Mouse (Mus musculus) thymus, postnatal 4 days (tissue): ENCODE measurements around the gene Cfap97.
"Not testable (repeated sequence)": the region's sequence is repeated elsewhere in the genome, so short reads cannot be mapped to it uniquely, and the experiment has no call there.

Experiments
- DNase-seq: peaks from one replicate; pipeline ENCODE4 v3.0.0; 2021

The Cfap97 gene

GRCm38 (mm10) chr8:46162953-46163869 is 11.6 kb downstream of the Cfap97 start:
- DNase-seq: peak; percentile 97

DNA sequence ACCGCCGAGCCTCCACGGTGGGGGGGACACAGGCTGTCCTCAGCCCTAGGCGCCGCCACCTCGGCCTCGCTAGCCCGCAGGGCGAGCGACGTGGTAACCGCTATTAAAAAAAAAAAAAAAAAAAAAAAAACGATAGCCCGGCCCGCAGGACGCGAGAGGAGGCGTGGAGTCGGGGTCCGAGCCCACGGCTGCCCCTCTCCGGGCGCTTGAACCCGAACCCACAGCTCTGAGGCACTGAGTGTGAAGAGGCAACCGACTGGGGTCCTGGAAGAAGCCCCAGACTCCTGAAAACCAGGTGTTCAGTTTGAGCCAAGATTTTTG is 12.3 kb downstream of the Cfap97 start:
- no peak for DNase-seq

DNA sequence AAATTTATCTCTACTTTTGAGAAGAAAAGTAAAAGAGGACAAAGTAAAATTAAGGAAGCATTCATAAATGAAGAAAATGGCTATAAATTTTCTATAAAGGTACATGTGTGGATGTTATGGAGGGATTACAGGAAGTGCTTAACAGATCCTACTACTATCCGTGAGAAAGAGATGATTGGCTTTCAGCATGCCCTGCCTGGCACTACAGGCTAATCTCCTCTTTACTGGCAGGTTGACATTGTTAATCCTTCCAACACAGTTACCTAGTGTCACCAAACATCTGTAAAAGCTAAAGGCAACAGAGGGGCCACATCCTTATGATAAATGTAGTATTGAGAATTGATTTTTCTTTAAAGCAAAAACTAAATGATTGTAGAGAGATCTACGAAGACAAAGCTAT is 22.1 kb downstream of the Cfap97 start:
- no peak for DNase-seq

- no peak for DNase-seq
These were observed 28.6 kb downstream of the Cfap97 start for GRCm38 (mm10) chr8:46180136-46180535.

GRCm38 (mm10) chr8:46185361-46185760 is 33.8 kb downstream of the Cfap97 start:
- peak; percentile 79 for DNase-seq

DNA sequence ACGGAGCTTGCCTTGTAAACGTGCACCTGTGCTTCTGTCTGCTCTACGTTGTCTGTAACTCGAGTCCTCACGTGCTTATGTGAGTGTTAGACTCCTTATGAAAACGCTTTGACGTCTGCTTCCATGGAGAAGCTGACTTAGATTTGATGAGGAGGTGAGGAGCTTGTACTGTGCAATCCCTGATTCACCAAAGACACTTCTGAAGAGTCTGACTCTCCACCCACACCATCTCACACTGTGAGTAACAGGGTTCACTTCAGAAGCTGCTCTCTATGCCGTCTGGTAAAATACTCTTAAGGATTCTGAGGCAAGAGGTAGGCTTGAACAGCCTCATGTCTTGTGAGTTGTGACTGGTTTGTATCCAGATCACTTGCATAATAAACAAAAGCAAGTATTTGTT is 41.5 kb downstream of the Cfap97 start:
- DNase-seq: no peak

DNA sequence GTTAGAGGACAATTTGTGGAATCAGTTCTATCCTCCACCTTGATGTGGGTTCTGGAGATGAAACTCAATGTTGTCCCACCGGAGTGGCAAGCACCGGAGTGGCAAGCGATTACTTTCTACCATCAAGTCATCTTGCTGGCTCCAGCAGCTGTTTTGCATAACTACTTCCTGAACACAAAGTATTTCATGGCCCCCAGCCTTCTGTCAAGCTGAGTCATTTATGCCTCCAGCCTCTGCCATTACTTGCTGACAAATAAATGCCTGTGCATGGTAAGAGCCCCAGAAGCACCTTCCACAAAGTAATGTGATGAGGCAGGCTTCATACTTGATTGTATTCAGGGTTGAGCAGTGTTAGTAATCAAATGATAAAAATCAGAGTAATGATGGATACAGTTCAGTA is 45.3 kb downstream of the Cfap97 start:
- DNase-seq: no peak

DNA sequence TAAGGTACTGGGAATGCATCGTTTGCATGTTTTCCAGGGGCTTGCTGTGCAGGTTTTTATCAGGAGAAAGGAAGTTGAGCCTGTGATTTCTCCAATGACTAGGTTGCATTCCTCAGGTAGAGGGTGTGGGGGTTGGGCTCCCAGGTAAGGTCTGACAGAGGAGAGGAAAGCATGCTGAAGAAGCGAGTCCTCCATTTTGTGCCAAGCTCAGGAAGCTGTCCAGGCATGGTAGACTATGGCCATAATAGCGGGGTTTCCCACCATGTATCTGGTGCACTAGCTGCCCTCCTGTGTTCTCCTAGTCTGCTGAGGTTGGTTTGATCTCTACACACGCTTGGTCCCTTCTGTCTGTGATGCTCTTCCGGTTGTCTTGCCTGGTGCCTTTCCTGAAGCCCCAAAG is 46.1 kb downstream of the Cfap97 start:
- no peak for DNase-seq

- DNase-seq: peak; percentile 34
These were observed 50.8 kb downstream of the Cfap97 start for GRCm38 (mm10) chr8:46202350-46202749.

DNA sequence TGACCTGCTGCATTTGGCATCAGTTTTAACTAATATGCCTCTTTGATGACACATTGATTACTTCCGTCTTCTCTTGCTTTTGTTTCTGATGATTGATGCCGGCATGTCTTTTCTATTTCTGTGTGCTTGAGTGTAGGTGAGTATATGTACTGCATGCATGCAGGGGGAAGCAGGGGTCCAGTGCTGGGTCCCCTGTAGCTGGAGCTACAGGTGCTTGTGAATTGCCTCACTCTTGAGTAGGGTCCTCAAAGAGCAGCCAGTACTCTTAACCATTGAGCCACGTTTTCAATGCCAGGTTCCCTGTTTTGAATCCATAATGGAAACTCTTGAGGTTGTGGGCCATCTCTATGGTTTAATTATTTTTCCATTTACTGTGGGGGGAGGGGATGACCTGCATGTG is 52.7 kb downstream of the Cfap97 start:
- no peak for DNase-seq

- no peak for DNase-seq
These were observed 53.5 kb downstream of the Cfap97 start for GRCm38 (mm10) chr8:46204974-46205640.

DNA sequence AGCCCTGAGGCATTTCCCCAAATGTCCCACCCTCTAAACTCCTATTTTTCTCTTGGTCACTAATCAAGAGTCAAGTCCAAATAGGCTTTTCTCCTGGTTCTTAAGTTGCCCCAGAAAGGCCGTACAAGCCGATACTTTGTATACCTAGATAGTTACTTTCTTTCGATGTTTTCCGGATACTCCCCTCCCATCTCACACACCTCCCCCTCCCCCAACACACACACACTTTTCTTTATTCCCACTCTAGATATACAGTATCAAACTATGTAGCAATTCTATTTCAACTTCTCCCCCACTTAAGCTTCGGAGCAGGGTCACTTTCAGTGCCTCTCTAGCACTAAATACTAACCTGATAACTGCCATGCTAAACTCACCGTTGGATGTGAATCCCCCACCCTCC is 54.5 kb downstream of the Cfap97 start:
- no peak for DNase-seq

- no peak for DNase-seq
These were observed 56.8 kb downstream of the Cfap97 start for GRCm38 (mm10) chr8:46208354-46208753.

GRCm38 (mm10) chr8:46209057-46209456 is 57.5 kb downstream of the Cfap97 start:
- peak; percentile 15 for DNase-seq

DNA sequence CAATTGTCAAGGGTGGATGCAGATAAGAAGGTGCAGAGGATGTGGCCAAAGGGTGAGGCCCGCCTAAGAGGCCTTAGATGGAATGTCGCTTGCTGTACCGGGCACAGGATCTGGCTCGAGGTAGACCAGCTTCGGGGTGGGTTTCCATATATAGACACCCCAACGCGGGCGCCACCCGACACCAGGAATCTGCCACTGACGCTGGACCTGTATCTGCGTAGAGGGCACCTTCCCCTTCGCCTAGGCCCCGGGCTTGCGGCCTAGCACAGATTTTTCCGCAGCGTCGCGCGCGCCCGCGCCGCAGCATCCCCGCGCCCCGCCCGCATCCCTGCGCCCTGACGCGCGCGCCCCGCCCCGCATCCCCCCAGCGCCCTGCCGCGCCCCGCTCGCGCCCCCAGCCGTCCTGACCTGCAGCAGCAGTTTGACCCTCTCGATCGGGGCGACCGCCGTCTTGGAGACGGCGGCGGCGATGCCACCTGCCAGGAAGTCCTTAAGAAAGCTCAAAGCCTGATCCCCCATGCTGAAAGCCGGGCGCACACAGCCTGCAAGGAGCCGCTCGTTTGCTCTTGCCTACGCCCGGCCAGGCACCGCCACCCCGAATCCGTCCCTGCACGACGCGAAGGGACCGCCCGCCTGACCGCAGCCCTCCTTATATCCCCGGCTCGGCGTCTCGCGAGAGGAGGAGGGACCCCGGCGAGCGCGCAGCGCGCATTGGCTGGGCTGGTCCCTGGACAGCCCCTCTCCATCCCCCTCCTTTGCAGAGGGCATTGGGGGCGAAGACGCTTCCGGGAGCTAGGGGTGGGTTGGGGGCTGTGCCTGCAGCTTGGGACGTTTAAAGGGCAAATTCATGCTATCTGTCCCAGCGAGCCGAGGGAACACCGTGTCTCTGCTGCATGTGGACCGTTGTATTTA is 59.1 kb downstream of the Cfap97 start, which contains the start of gene Slc25a4:
Gene Slc25a4 (minus strand): TSS at position 881 of the 912 bp plus-strand sequence.
- peak; percentile 97 for DNase-seq

GRCm38 (mm10) chr8:46211611-46212071 is 60.1 kb downstream of the Cfap97 start:
- DNase-seq: peak; percentile 20

DNA sequence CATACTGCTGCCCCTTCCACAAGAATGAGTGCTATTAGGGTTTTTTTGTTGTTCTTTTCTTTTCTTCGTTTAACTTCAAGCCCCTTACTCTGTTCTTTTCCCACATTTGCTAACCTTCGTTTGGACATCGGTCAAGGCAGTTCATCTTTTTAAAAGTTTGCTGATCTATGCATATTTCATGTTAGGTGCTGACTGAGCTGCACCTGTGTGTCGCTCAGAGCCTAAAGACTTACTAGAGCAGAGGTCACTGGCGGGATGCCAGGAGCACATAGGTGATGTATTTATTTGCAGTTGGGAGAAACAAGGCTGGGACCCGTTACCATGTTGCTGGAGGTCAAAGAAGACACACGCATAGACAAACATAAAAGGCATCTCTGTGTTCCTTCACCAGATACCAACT is 60.6 kb downstream of the Cfap97 start:
- DNase-seq: no peak

DNA sequence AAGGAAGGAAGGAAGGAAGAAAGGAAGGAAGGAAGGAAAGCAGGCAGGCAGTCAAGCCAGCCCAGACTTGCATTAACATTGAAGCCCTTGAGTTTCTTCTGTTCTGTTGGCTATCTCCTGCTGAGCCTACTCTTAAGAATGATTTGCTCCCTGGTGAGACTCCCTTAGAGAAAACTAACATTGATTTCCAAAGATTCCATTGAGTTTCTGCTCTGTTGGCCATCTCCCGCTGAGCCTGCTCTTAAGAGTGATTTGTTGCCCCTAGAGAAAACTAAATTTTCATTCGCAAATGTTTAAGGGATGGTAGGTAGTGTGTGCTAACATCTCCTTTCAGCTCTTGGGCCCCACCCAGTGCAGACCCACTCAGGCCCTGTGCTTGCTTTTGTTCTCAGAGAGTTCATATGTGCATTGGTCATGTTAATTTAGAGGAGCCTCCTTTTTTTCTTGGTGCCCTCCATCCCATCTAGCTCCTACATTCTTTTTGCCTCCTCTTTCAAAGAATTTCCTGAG is 62.5 kb downstream of the Cfap97 start:
- no peak for DNase-seq

- no peak for DNase-seq
These were observed 65.3 kb downstream of the Cfap97 start for GRCm38 (mm10) chr8:46216838-46217237.

DNA sequence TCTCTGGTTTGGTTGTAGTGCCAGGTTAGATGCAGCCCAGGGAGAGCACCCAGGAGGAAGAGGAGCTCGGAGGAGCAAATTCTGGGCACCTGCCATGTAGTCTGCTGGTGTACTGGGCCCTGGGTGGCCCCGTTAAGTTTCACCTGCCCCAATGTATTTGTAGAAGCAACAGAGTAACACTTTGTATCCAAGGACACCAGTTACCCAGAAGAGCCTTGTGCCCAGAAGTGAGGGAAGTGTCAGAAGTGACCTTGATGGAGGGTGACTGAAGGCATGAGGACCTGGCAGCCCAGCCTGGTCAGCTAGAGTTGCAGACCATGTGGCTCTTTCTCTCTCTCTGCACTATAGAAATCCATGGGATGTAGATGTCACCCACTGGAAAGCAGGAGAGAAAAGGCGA is 69.0 kb downstream of the Cfap97 start:
- DNase-seq: no peak

DNA sequence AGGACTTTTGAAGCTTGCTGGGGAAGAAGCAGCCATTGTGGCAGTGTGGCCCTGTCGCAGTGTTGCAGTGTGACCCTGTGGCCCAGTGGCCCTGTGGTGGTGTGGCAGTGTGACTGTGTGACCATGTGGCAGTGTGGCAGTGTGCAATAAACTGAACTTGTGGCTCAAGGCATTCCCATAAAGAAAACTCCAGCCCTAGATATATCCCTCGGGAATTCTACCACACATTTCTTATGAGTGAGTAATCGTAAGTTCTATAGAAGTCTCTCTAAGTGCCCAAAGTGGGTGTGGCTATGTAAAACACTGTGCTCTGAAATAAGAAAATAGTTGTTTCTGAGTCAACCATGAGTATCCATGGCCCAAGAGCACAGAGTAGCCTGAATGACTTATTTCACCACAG is 73.9 kb downstream of the Cfap97 start:
- no peak for DNase-seq

- DNase-seq: no peak
These were observed 75.1 kb downstream of the Cfap97 start for GRCm38 (mm10) chr8:46226622-46227021.

DNA sequence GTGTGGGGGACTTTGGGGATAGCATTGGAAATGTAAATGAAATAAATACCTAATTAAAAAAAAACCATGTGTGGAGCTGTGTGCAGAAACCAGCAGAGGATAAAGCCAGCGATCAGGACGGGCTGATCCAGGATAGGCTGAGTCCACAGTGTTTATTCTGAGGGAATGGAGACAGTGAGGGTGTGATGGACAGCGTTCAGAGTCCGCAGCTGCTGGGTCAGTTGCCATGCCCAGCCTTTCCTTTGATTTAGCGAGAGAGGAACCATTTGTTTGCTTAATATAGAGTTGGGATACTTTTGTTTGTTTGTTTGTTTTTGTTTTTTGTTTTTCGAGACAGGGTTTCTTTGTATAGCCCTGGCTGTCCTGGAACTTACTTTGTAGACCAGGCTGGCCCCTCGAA is 80.4 kb downstream of the Cfap97 start:
- not testable (repeated sequence) for DNase-seq
